Mouse (Mus musculus) retina, postnatal 7 days (tissue): ENCODE measurements around the gene Atp2b4.

Source experiments
- DNase-seq: peaks from one replicate; pipeline ENCODE4 v3.0.0-alpha.2; 2012; ENCODE audit warnings: low read depth, low spot score

Atp2b4 gene

DNA sequence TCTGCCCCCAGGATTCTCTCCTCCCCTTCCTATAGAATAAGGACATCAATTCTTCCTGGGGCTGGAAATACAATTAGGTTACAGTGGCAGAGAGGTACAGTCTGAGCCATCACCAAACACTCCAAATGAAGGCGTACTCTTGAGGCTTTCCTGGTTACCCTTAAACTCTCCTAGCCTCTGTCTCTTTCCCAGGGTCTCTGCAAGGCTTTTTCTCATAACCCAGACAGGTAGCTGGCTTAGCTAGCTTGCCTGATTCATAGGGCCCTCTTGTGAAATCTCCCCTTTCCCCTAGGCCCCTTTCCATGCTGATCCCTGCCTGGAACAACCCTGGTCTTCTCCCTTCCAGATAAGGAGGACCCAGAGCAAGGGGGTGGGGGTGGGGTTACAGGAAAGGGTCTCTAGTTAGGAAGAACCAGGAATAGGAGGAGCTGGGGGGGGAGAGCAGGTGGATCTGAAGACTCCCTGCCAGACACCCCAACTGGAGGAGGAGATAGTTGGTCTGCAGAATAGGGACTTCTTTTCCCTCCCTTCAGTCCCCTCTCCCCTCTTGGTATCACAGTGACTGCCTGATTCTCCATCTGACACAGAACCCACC, 1.9 kb downstream of the Atp2b4 start:
- no peak for DNase-seq

DNA sequence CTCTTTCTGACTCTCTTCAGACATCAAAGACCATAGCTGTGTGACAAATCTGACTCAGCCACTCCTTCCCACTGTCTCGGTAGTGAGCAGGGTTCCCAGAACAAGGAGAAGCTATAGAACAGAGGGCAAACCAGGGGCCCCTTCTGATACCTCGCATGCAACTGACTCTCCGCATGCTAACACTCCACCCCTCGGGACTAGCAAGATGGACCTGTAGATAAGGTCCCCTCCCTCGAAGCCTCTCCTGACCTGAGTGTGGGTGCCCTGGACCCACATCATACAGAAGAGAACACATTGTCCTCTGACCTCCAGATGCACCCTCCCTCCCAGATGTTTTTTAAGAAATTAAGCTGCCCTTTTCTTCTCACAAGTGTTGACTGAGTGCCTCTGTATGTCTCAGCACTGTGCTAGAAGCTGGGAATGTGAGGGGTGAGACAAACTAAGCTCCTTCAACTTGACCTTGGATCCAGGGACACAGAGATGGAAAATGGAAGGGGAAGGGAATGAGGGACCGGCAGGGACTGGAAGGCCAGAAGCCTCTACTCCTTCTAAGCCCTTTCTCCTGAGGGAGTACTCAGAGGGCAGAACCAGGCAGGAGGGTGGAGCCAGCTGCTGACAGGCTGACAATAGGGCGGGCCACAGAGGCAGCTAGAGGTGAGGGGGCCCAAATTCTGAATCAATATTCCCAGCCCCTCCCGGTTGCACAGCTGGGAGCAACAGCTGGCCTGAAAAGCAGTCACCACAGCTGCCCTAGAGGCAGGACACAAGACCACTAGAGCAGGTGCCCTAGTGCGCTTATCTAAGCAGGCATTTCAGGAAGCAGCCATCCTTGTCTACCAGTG, 2.6 kb downstream of the Atp2b4 start:
- no peak for DNase-seq

DNA sequence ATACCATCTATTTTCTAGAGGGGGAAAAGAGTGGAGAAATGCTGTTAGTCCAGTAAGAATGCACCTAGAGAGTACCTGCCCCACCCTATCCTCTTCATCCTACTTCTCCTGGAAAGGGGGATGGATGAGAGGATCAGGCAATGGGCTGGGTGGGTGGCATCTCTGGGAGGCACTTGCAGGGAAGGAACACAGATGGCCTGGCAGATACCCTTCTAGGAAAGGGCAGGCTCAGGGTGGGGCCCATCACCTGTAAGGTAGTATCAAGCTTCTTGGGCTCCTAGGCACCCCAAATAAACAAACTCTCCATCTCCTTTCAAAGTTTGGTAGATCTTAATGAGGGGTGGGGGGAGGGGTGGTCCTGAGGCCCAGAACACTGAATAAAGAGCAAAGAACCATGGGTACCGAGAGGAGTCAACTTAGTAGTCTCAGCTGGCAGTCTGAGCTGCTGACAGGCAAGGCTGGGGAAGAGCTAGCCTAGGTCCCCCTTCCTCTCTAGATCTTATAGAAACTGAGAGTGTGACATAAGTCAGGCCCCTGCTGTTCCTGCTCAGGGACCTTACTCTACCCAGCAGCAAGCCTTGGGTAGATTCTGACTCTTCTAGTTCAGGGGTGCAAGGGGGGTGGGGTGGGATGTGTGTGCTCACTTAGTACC, 3.4 kb downstream of the Atp2b4 start:
- no peak for DNase-seq

DNA sequence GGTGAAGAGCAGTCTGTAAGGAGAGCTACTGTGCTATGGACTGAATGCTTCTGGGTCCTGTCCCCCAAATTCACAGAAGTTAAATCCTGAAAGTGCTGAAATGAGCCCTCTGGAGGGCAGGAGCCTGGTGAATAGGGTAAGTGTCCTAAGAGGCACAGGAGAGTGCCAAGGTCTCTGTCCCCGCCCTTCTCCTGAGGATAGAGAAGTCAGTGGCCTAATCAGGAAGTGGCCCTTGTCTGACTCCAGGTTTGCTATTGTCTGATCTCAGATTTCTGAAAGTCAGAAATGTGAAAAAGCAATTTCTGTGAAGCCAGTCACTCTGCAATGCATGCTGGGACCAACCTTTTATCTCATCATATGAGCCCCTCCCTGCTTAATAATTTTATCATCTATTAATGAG, 7.2 kb downstream of the Atp2b4 start:
- DNase-seq = no peak

DNA sequence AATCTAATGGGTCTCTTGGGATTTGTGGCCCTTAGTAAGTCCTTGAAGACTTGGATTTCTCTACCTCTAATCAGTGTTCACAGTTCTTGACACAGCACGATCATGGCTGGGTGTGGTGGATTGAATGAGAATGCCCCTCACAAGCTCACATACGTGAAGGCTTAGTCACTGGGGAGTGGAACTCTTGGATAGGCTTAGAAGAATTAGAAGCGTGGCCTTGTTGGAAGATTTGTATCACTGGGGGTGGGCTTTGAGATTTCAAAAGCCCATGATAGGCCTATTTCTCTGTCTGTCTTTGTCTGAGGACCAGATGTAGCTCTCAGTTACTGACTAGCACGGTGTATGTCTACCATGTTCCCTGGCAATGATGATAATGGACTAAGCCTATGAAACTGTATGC, 10.8 kb downstream of the Atp2b4 start:
- DNase-seq = no peak

DNA sequence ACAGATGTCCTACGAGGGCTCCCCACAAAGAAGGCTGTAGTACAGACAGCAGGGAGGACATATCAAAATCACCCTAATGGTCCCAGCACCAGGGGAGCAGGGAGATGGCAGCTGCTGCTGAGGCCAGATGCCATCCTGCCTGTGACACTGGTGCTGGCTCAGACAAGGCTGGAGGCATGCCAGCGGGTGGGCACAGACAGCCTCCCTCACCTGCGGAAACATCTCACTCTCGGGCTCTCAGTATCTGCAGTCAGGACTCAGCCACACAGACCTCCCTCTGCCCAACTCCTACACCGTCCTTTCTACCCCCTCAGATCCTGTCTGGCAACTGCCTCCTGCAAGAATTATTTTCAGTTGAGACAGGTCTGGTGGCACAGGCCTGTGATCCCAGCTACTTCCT, 12.0 kb downstream of the Atp2b4 start:
- DNase-seq = no peak

DNA sequence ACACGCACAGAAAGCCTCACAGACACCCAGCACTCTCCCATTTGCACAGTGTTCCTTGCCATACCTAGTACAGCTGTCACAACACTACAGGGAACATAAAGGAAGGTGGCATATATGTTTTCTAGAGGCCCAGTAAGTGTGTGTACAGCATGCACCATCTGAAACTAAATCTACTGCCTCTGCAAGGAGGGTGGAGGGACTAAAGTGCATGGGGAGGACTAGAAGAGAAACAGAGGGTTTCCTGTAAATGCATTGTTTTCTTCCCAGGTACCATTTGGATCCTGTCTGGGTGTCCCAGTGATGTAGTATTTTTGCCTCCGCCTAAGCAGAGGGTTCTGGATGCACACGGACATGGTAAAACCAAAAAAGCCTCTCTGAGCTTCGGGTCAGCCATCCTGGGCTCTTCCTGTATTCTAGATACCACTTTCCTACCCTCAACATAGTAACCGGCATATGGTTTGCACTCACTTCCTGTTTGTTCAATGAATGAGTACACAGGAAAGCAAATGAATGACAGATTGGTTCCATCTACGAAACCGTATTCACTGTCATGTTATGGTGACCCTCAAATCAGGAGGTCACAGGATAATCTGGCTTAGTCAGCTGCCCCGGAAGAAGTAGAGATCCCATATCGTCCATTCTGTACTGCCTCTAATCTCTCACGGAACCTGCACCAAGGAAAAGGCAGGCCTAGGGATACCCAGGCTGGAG, 13.2 kb downstream of the Atp2b4 start:
- DNase-seq = no peak

DNA sequence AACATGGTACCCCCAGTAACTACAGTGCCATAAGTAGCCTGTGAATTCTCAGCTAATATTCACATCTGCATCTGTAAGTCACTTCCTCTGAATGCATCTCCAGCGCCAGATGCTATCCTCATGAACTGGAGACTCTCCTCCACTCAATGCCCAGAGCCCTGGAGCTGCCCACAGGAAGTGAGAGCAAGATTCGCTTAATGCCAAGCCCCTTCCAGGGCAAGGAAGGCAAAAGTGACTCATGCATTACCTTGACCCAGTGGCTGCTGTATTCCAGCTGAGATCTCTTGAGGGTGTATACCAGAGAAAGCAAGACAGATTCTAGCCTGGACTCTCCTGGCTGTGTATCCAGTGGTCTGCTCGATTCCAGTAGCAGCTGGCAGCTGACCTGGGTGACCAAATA, 16.2 kb downstream of the Atp2b4 start:
- no peak for DNase-seq

DNA sequence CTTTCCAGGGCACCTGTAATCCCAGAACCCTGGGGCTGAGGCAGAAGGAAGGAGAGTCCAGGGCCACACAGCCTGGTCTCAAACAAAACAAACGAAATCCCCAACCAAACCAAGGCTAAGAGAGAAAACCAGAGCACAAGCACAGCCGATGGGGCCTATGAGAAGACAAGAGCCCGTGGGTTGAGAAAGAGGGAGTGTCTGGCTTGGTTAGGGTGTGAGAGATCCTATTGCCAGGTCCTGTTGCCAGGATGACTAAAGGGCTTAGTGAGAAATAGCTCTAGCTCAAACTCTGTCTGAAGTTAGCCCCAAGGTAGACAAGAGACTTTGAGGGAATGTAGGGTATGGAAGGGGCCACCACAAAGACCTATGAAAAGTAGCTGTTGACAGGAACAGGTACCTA, 19.3 kb downstream of the Atp2b4 start:
- DNase-seq = no peak

DNA sequence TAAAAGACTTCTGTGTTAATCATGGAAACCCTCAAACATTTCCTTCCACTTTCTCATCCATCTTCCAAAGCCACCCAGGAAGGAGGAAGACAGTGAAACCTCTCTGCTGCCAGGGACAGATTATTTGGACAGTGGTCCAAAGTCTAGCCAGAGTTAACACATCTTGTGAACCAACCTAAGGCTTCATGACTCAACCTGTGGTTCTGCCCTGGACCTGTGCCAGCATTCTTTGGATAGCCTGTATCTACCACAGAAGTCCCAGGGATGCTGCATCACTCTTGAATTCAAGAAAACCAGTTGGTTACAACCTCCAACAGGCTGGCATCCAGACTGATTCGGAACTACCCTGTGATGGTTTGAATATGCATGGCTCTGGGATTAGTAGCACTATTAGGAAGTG, 21.8 kb downstream of the Atp2b4 start:
- DNase-seq = no peak

DNA sequence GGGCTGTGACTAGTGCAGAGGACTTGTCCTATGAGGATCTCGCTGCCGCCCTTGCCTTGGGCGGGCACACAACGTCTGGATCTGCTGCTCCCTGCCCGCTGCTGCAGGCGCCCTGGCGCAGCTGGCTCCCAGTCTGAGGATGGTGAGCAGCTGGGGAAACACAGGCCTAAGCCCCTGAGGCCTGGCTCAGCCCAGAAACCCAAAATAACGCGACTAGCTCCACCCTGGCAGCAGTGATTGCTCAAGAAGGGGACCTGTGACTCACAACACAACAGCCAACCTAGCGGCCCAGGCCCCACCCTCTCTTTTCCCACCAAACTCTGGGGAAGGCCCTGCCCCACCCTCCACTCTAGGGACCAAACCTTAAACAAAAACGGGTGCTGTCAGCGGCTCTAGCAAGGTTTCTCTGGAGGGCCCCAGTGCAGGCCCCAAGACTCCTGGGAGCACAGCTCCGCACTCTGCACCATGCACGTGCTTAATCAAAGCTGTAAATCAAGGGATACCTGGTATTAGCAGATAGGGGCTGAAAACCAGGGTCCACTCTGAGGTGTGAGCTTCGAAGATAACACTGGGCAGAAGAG, 23.1 kb downstream of the Atp2b4 start:
- DNase-seq = no peak

DNA sequence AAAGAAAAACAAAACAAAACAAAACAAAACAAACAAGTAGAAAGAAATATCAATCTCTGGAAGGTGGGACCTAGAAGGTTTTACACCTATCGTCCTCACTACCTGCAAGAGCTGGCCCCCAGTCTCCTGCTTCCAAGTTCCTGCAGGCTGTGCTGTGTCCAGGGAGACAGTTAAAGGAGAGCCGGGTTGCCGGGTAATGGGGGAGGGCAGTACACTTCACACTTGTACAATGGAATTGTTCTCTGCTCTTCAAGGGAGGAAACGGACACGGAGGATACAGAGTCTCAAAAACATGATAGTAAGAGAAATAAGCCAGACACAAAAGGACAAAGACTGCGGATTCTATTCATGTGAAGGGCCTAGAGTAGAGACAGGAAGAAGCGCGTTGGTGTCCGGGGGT, 28.3 kb downstream of the Atp2b4 start:
- DNase-seq = no peak

DNA sequence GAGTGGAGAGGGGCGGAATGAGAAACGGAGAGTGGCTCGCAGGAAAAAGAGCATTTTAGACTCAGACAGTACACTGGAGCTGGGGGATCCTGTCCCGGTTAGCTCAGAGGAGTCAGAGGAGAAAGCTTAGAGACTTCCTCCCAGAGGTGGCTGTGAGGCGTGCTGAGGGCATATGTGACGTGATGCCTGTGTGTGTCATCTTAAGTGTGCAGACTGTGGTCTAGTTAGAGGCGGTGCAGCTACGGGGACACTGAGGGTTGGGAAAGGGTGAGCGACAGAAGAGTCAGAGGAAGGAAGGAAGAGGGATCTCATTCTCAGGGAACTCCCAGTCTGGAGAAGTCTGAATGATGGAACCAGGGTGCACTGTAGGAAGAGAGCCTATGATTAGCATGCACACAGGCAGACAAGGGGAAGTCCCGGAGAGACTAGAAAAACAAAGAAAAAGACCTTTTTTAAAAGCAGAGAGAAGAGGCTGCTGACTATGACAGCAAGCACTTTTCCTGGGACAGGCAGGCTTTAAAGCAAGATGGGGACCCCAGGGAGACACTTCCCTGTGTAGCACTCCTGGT, 28.9 kb downstream of the Atp2b4 start:
- no peak for DNase-seq

DNA sequence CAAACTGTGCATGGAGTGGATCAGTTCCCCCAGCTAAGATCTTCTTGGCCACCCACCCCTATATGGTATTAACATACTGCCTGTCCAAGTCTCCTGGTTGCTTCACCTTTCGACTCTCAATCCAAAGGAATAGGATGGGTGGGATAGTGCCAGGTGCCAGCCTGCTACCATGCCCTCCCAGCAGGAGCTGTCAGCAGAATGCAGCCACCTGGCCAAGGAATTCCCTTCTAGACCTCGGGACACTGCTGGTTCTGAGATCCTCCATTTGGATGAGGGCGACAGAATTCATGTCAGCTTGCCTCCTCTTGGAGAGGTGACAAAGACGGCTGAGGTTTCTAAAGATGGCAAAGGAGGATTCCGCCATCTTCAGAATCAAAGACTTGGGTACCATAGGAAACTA, 32.8 kb downstream of the Atp2b4 start:
- DNase-seq = no peak

DNA sequence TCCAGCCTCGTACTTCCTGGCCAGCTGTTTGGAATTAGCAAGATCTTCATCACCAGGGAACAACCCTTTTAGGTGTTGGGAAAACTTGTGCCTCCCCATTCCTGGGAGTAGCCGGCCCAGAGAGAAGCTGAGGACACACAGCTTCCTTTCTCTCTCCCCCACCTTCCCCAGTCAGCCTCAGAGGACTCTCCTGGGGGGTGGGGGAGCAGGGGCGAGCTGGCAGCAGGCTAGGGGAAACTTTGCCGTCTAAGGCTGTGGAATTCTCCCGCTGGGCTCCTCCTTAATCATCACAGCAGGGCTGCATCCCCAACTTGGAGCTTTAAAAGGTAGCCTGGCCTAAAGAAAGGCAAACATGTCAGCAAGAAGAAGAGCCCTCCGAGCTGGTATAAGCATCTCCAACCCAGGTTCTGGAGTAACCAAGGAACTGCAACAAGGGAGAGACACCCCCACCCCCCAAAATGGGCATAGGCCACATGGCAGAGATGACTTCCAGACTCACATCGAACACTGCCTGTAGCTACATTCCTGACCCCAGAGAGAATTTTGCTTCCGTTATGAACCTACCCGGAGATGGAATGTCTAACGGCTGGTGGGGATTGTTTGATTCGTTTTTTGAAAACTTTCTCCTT, 33.8 kb downstream of the Atp2b4 start:
- no peak for DNase-seq

DNA sequence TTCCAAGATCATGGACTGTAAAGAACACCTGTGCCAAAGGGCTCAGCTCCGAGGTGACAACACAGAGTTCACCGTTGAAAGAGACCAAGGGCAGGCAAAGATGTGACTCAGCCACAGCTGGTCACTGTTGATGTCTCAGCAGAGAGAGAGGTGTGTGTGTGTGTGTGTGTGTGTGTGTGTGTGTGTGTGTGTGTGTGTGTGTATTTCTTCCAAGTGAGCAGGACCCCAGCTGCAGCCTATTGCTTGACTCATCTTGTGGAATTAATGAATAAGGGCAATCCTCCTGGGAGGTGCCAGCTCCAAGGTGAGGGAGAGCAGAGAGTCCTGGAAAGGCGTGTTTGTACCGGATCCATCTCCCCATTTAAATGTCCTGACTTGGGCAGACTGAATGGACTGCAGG, 35.5 kb downstream of the Atp2b4 start:
- DNase-seq = no peak

DNA sequence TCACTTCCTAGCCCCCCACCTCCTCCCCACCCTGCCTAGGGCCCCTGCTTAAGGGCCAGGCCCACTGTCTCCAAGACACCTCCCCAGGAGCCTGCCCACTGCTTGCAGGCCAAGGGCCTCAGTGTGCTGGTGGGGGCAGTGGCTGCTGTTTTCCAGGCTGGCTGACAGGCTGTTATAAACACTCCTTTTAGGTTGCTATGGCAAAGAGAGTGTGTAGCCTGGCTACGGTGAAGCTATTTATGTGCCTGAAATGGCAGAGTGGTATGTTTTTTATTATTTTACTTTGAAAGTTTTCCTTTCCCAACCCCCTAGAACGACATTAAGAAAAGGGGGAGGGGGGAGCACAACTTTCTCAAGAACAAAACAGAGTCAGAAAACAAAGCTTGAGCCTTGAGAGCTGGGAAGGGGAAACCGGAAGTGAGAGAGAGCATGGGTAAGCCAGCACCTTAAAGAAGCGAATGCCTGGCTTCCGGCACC, 37.9 kb downstream of the Atp2b4 start:
- no peak for DNase-seq

DNA sequence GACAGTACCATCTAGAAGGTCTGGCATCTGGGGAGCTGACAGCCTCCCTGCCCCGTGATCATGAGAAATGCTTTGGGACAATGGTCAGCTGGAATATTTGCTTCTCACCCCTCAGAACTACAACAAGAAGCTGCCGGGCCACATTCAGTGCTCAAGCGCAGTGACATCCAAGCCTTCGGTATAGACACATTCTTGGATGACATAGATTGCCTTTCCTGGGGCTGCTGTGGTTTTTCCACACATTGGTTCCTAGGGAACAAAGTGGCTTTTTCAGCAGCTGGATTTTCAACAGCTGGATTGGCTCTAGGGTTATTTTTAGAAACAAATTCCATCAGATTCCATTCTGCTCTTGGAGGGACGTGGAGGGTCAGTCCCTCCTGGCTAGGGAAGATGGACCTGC, 39.6 kb downstream of the Atp2b4 start:
- no peak for DNase-seq

DNA sequence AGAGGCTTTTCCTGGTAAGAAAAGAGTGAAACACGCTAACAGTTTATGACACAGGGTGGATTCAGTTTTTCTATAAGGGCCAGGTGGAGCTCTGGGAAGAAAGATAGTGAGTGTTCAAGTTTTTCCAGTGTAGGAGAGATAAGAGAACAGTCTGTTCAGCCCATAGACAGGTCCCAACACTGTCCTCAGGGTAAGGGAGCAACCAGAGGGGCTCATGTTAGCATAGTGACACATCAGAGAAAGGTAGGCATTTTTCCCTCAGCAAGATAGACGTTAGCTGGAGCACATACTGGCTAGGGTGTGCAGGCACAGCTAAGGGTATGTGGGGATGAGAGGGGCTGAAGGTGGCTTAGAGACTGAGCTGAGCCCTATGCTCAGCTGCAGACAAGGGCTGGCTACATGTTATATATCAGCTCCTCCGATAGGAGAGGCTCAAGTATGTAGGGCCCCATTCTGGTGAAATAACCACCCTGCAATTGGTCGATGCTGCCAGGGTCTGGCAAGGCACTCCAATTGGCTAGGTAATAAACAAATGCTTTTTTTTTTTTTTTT, 46.4 kb downstream of the Atp2b4 start:
- no peak for DNase-seq

DNA sequence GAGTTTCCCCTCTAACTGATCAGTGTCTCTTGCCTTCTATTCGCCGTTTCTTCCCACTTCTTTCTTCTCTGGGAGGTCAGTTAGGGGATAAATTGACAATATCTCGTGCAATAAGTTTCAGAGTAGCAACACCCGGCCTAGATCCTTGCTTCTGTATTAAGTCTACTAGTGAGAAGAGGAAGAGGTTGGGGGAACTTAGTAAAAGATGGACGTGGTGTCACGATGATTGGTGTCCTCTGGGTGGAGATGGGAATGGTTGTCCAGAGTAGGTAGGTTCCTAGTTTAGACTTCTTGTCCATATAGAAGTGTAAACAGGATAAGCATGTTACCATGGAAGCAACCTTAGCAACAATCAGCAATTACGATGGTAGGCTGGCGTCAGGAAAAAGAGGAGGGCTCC, 47.5 kb downstream of the Atp2b4 start:
- DNase-seq = no peak

DNA sequence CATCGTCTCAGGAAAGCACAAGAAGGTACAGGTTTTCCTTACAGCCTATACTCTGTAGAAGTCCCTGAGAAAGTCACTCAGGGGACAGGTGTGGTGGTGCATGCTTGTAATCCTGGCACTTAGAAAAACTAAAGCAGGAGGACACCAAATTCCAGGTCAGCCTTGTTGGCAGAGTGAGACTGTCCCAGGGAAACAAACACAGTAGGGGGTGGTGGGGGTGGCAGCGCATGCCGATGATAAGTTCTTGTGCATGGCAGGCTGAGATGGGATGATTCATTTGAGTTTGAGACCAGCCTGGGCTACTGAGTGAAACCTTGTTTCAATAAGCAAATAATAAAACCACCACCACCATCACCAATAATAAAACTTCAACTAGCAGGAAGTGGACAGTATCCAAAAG, 49.2 kb downstream of the Atp2b4 start:
- no peak for DNase-seq
